Mouse (Mus musculus) urinary bladder, postnatal 10 days (tissue): ENCODE measurements around the gene Lmod2.

Source experiments
- DNase-seq: peaks from one replicate; pipeline ENCODE4 v3.0.0; 2022; ENCODE audit warnings: low spot score

The Lmod2 gene

DNA sequence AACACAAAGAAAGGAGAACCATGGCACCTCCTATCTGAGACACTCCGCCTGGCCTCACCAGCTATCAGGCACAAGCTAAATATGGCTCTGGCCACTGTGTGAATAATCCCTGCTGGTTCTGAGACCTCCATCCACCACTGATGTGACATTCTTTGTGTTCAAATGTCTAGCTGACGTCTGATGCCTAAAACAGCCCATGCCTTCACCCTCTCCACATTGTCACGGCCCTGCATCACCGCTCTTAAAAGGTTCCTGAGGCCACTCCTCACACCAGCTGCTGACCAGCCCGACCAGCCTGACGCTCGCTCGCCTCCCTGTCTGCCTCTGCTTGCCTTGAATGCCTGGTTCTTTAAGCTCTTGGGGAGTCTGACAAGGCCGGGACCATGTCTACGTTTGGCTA, at the start of gene Lmod2:
Lmod2 (plus strand) TSS at position 263 of the 400 bp plus-strand sequence.
- no peak for DNase-seq

DNA sequence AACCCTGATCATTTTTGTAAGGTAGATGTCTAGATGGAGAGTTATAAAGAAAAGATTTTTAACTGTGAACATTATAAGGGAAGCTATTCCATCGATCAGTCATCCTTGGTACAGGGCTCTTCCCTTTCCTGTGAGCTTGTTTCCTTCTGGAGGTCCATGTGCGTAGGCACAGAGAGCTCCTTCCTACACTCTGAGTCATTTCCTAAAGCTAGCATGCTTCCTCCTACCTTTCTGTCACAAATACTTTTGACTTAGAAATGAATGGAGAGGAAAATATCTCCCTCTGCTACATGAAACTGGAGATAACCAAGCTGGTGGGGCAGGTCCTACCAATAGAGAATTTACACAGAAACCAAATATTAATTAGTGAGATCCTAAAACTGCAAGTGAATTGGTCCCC, 47.8 kb upstream of the Lmod2 start:
- no peak for DNase-seq

- DNase-seq, result no peak
Observed at GRCm38 (mm10) chr6:24552046-24552445, 45.5 kb upstream of the Lmod2 start.

GRCm38 (mm10) chr6:24554427-24555086, 43.0 kb upstream of the Lmod2 start:
- DNase-seq, result no peak

DNA sequence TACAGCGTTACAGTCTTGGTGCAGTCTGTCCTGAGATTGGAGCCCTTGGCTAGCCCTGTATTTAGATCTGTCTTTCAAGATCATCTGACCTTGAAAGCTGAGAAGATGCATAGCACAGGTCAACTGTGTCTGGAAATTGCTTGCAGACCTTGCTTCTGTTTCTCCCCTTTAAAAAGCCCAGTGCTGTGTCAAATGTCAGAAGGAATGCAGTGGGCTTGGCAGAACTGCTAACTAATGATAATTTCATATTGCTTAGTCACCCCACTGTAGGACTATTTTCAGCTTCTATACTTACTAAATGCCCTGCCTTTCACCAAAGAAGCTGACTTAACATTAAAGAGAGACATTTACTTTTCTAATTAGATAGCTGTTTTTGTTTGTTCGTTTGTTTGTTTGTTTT, 42.1 kb upstream of the Lmod2 start:
- no peak for DNase-seq

DNA sequence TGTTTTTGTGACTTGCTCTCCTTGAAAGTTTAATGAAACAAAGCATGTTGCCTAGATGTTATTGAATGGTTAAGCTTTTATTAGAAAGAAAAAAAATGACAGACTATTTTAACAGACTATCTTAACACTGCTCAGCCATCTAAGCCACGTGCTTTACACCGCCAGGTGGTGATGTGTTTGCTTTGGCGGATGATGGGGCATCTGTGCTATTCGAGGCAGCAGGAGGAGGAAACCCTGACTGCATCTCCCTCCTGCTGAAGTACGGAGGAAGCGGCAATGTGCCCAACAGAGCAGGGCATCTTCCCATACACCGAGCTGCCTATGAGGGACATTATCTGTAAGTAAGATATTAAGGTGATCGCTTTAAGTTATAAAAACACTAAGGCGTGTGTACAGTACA, 33.5 kb upstream of the Lmod2 start:
- no peak for DNase-seq

DNA sequence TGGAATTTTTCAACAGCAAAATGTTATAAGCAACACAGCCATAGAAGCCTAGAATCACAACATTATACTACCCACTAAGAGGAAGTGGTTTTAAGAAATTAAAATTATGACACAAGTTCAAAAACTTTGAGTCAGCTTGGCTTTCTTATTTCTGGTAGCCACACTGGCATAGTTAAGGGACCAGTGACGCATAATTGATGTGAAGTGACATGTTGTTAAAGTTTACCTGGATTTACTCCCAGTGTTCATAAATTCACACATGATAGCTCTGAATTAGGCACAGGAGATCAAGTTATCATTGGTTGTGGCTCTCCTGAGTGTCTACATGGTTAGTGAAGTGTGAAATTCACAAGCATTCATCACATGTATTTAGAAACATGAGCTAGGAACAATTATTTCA, 32.7 kb upstream of the Lmod2 start:
- no peak for DNase-seq

- no peak for DNase-seq
Observed at GRCm38 (mm10) chr6:24568963-24569362, 28.6 kb upstream of the Lmod2 start.

GRCm38 (mm10) chr6:24569711-24570110, 27.9 kb upstream of the Lmod2 start:
- no peak for DNase-seq

DNA sequence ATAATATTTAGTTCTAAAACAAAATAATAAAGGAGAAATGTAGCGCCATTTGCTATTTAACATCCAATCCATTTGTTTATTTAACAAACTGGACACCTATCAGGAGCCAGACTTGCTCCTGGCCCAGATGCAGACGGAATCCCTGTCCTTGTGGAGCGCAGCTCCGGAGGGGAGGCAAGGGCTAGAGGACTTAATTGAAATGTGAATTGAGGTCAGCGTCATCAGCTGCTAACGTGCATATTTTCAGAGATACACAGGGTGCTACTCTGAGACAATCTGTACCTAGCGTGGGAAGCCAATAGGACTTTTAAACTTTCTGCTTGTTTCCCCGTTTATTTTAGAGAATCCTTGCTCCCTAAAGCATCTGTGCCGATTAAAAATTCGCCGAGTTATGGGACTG, 27.3 kb upstream of the Lmod2 start:
- DNase-seq, result no peak

- DNase-seq, result no peak
Observed at GRCm38 (mm10) chr6:24571126-24571525, 26.4 kb upstream of the Lmod2 start.

DNA sequence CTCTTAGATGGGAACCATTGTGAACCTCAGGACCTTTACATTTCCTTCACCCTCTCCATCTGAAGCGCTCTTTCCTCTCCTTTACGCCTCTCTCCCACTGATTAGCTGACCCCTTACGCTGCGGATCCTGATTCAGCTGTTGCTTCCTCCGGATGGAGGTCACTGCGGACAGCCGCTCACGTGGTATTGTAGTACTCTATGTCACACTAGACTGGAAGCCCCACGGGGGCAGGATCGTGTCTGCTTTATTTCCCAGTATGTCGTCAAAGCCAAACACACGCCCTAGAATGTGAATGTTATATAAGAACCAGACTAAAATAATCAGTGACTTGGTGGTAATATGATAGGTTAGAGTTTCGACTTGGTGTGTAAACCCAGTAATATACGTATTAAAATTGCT, 25.1 kb upstream of the Lmod2 start:
- DNase-seq, result no peak

DNA sequence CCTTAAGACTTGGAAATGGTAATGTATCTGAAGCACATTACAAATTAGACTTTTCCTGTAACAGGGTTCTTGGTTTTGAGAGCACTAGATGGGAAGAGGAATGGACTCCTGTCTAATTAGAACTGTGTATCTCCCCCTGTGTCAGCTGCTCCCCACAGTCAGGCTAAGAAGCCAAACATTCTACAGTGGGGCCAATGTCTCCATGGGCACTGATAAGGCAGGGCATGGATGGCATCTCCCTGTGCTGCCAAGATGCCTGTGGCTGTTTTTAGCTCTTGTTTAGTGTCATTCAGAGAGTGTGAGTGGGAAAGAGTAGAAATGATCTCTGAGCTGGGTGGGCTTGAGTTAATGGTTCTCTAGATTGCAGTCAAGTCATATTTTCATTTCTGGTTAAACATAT, 24.2 kb upstream of the Lmod2 start:
- DNase-seq, result no peak

DNA sequence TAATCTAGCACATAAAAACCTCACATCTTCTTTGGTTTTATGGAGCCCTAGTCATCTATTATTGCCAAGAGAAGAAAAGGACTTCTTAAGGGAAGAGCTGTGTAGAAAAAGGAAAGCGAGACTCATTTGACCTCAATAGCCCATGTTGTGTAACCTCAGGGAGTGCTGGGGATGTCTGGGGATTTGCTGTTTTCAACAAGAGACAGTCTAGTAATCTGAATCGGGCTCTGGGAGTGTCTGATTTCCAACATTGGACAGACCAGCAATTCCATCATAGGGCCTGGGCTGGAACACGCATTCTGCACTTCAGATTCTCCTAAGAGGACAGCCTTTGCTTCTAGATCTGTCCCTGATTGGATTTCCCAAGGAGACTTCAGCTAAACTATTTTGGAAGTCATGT, 14.1 kb upstream of the Lmod2 start:
- no peak for DNase-seq

- DNase-seq, result no peak
Observed at GRCm38 (mm10) chr6:24585431-24586310, 11.9 kb upstream of the Lmod2 start.

GRCm38 (mm10) chr6:24586885-24587284, 10.7 kb upstream of the Lmod2 start:
- DNase-seq, result no peak

DNA sequence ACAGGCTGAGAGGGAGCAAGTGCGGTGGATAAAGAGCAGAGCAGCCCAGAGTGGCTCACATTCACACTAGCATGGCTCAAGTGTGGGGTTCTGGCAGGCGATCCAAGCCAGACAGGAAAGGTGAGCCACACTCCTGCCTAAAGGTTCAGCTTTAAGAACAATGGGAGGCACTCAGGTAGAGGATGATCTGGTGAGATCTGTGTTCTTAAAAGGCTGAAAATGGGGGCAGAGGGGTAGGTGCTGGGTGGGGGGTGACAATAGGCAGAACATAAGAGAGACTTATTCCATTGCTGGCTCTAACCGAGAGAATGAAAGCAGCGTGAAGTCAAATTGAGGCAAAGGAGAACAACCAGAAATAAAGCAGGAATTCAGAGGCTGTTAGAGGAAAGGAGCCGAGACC, 7.3 kb upstream of the Lmod2 start:
- DNase-seq, result no peak

- DNase-seq, result no peak
Observed at GRCm38 (mm10) chr6:24591525-24592218, 5.9 kb upstream of the Lmod2 start.

DNA sequence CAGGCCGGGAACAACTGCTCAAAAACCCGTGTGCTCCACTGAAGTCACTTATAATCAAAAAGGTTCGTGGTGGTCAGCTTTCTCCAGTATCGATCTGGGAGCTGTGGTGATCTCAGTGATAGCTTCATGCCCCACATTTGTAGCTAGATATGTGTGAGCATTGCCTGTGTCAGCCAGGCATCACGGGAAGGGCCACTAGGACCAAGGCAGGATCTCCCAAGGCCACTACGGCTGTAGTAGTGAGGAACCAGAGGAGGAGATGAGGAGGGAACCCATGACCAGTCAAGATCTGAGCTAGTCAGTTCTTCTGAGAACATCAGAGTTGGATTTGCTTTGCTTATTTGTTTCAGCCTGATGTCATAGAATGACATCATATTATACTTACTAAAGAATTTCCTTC, 1.6 kb downstream of the Lmod2 start:
- no peak for DNase-seq

GRCm38 (mm10) chr6:24599639-24600038, 2.1 kb downstream of the Lmod2 start:
- no peak for DNase-seq

DNA sequence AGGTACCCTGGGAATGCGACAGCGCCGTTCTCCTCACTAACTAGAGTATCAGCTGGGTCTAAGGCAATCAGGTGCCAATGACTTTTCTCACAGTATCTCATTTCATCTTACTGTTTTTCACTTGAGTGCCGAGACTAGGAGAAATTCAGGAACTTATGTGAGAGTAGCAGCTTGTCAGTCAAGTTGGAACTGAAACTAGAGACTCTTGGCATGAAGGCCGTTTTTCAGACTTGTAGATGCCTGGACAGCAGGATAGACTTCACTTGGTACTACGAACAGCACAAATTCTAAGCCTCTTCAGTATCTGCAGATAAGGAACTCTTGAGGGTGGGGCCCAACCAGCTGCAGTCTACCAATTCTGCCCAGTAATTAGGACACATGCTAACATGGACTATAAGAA, 2.6 kb downstream of the Lmod2 start:
- DNase-seq, result no peak

DNA sequence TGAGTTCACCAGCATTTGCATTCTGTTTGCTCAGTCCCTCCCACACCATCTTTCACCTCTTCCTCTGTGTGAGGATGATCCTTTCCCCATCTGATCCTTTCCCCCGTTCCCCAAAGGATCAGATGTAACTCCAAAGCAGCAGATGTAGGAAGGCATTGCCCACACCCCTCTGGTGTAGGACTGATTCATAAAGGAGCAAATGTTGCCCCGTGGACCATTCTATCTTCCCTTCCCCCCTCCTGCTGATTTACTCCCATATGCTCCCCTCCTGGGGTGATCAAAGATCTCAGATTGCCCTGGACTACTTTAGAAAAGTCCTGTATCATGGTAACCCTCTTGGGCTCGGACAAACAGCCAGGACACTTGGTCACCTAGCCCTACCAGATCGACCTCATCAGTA, 3.2 kb downstream of the Lmod2 start:
- no peak for DNase-seq

DNA sequence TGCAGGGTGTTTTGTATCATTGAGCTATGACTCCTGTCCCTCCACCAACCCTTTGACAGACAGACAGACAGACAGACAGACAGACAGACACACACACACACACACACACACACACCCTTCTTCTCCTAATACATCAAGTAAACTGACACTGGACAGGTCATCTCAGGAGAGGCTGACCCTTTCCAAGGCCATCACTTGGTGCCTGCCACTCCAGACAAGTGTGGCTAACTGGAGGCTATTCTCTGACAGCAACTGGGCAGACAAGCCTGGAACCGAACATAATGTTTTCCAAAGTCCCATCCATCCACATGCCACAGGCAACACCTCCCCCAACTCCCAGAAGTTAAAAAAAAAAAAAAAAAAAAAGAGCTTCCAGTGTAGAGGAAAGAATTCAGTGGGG, 4.1 kb downstream of the Lmod2 start:
- no peak for DNase-seq
